Mouse (Mus musculus) spleen, postnatal 4 days (tissue): ENCODE measurements around the gene Ntn4.

ENCODE experiments used
- DNase-seq, 2 experiments: peaks; one replicate each; pipeline ENCODE4 v3.0.0; 2022; ENCODE audit warnings: low spot score in 2 of 2

Gene Ntn4

DNA sequence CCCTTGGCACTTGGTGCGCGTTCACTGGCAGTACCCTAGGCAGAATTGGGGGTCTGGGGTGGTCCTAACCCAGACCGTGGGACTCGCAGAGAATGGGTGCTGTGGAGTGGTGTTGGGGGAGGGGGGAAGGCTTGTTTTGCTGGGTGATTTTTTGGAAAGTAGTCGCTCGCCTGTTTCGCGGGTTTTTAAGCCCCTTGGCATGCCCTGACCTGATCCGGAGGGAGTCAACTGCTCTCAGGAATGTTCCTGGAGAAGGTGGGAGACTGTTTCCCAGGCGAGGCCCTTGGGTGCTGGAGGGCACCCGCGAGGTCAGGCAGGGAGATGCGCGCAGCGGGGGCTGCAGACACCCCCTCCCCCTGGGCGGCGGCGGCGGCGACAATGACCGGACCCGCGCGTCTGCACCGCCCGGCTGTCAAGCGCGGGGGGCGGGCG, at the start of gene Ntn4:
Gene Ntn4, plus strand, starts transcription at position 161 of the 432 bp plus-strand sequence.
- DNase-seq: no peak

GRCm38 (mm10) chr10:93592456-93592855, 48.0 kb upstream of the Ntn4 start:
- peak in 1 of 2 experiments; percentile 32 for DNase-seq

- DNase-seq: peak; percentile 73 to 86
Measured at GRCm38 (mm10) chr10:93594022-93594482, 46.4 kb upstream of the Ntn4 start.

- DNase-seq: no peak
Measured at GRCm38 (mm10) chr10:93595831-93596230, 44.6 kb upstream of the Ntn4 start.

- no peak for DNase-seq
Measured at GRCm38 (mm10) chr10:93596641-93597040, 43.8 kb upstream of the Ntn4 start.

GRCm38 (mm10) chr10:93602309-93602708, 38.2 kb upstream of the Ntn4 start:
- no peak for DNase-seq

- no peak for DNase-seq
Measured at GRCm38 (mm10) chr10:93603256-93603655, 37.2 kb upstream of the Ntn4 start.

DNA sequence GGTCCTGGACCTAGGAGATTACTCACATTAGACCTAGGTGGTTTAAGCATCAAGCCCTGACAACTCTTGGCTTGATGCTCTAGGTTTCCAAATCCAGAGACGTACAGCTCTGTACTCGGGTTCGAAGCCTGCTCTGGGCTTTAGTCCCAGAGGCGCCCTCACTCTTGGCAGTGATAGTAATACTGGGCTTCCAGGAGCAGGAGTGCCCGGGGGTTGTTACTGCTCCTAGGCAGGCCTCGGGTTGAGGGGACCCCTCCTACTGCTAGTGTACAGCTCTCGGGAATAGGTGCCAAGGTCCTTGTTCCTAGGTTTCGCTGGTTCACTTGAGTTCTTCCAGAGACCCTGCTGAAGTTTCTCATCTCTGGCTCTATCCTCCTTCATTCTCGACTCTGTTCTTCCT, 34.2 kb upstream of the Ntn4 start:
- DNase-seq: no peak

- DNase-seq: no peak
Measured at GRCm38 (mm10) chr10:93608051-93608450, 32.4 kb upstream of the Ntn4 start.

DNA sequence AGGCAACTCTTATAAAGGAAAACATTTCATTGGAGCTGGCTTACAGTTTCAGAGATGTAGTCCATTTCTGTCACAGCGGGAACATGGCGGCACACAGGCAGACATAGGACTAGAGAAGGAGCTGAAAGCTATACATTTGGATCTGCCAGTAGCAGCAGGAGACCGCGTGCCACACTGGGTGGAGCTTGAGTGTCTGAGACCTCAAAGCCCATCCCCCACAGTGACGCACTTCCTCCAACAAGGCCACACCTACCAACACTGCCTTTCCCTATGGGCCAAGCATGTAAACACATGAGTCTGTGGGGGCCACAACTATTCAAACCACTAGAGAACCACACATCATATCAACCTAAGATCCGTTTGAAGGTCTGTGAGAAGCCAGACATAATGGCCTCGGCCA, 31.2 kb upstream of the Ntn4 start:
- DNase-seq: no peak

GRCm38 (mm10) chr10:93610896-93611295, 29.6 kb upstream of the Ntn4 start:
- no peak for DNase-seq

DNA sequence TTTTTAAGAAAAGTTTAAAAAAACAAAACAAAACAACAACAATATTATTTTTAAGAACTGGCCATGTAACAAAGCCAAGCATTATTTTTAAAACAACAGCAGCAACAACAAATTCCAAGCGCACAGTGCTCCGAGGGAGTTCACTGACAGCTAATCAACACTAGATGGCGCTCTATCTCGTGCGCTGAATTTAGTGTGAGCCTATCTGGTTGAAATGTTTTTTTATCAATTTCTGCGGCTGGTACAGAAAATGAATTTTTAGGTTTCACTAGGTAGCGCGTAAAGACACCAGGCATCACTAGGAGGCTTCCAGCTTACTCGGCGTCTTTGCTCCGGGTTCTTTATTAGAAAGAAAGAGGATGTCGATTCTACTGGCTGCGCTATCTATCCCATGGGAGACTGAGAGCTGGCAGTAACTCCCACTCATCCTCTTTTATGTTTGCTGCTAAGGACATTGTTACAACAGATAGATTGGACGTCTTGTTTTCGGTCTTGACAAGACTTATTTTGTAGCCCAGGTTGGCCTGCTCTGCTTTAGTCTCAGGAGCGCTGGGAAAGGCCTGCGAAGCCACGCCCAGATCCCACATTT, 29.0 kb upstream of the Ntn4 start:
- no peak for DNase-seq

DNA sequence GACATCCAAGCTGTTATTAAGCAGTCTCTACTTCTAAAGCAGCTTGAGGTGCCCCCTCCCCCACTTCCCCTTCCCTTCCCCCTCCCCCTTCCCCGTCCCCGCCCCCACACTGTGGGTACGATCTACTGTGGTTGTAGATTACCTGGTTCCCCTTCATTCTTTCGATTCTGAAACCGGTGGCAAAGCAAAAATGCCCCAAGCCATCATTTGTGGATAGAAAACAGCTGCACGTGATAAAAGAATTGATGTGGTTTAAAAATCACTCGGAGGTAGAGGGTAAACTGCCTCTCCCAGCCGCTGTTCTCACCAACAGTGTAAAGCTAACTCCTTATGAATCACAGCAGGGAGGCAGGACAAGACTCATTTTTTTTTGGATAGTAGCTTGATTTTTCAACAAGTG, 25.6 kb upstream of the Ntn4 start:
- no peak for DNase-seq

DNA sequence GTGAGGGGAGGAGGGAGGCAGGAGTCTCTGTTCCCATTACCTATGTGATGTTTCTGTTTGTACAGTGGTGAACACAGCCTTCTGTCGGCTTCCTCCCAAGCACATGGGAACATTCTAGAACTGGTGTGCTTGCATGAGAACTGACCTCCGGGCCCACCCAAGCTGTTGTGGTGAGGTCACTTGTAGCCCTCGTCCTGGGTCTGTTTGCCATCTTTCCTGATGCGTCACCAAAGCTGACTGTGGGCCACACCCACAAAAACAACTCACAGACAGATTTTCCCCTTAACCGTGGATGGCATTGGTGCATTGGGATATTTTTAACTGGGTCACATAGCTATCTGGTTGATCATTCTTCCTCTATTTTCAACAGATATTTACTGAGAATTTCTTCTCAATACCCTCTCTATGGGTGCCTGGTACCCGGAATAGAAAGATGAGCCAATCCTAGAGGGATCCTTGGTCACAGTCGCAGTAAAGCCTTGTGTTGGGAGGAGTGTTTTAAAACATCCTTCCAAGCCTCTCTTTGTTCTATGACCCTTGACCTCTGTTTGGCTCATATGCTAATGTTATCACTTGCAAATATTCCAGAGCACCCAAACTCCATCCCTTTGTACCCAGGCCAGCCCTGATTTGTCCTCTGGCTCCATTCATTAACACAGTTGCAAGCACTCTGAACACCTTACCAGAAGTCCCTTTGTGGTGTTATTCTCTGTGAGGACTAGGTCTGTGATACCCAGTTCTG, 19.9 kb upstream of the Ntn4 start:
- DNase-seq: no peak

- DNase-seq: no peak
Measured at GRCm38 (mm10) chr10:93623725-93624124, 16.8 kb upstream of the Ntn4 start.

- DNase-seq: no peak
Measured at GRCm38 (mm10) chr10:93624151-93624550, 16.3 kb upstream of the Ntn4 start.

DNA sequence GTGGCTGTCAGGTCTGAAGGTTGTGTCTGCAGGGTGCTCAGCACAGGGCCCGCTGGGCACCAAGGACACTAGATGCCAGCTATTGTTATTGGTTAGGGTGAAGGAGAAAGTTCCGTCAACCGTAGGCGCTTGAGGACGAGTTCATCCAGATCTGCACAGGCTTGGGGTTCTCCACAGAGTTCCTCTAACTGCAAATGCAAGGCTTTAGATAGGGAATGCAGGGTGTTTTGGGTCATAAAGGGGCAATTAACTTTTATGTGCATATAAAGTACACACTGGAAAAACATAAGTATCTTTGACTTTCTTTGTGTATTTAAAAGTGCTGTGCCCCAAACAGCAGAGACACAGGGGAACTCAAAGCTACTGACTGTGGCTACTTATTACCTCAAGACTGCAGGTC, 10.2 kb upstream of the Ntn4 start:
- no peak for DNase-seq

GRCm38 (mm10) chr10:93632086-93632485, 8.4 kb upstream of the Ntn4 start:
- no peak for DNase-seq

DNA sequence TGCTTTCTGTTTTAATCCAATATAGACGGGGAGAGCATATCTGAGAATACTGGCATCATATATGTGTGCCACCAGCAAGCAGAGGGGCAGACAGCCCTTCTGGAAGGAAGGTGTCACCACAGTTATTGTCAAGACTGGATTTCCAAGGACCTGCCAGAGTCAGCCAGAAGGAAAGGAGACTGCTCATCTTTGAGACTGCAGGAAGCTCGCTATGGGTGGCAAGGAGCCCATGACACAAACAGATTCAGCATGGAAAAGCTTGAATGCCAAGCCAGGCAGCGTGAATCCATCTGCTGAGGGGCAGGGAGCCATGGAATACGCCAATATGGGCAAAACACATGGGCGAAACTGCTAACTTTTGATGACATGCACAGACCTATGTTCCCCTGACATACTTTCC, 6.9 kb upstream of the Ntn4 start:
- no peak for DNase-seq

DNA sequence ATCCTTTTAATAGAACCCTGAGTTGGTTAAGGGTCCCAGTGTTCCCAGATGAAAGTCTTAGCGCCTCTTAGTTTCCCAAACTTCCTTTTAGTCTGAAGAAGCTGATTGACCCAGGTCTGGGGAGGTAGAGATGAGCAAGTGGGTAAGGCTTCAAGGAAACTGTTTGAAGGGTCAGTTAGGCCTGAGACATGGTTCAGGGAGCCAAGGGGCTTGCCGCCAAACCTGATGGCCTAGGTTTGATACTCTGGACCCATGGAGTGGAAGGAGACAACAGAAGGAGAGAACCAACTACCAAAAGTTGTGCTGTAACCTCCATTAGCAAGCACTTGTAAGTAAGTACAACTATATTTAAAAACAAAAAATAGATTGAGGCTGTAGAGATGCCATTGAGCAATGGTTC, 6.5 kb upstream of the Ntn4 start:
- DNase-seq: no peak

- DNase-seq: no peak
Measured at GRCm38 (mm10) chr10:93635941-93636340, 4.5 kb upstream of the Ntn4 start.

DNA sequence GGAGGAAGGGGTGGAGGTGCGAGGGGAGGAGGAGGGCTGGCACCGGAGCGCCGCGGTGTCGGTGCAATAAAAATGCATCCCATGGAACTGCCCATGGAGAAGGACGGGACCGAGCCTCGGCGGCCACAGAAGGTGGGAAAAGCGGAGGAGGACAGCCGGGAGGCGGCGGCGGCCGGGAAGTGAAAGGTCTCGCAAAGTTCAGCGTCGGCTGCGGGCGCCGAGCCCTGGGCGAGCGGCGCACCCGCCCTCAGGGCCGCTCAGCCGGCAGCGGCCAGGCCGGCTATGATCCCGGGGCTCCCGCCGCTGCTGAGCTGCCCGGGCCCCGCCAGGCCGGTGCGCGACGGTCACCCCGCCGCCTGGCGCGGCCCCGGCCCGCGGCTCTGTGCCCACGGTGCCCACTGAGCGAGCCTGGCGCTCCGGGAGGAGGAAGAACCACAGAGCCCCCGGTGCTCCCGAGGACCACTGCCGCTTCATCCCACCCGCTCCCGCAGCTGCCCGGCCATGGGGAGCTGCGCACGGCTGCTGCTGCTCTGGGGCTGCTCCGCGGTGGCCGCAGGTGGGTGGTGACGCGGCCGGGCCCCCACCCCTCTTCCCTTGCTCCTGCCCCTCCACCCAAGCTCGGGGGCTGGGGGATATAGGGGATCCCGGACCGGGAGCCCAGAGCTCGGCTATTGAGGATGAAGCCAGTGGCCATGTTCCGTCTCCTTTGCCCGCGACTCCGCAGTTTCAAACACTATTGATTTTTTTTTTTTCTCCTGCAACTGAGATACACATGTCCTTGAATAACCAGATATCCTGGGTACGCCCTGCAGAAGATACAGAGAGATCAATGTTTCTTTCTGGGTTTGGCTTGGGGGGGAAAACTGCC, 706 bp downstream of the Ntn4 start:
- DNase-seq: peak; percentile 19 to 70
